Mouse (Mus musculus) liver, postnatal 0 days (tissue): ENCODE results near the gene Fkbp10. TPM values are rescaled to one million over a fixed set of nuclear protein-coding genes. Genes with fewer than 3 reads are reported as not detected.

ENCODE experiments used
- ATAC-seq: fragments of 200-750 bp; cut with Nextera tagmentation; 2 replicates; pipeline ENCODE4 v1.8.0; 2017; ENCODE audit warnings: mild to moderate bottlenecking, moderate library complexity
- DNase-seq: peaks from one replicate; pipeline ENCODE4 v3.0.0-alpha.2; 2016
- H3K27ac ChIP-seq: fragments of 300-500 bp; sonication (generic); 2 replicates; pipeline ENCODE4 v1.5.1; 2014; ENCODE audit warnings: antibody characterized with exemption, moderate library complexity, mild to moderate bottlenecking, low read depth
- H3K27me3 ChIP-seq: fragments of 300-500 bp; sonication (generic); 2 replicates; pipeline ENCODE4 v1.6.1; 2014; ENCODE audit warnings: low read length, control low read depth, mixed read lengths; ENCODE audit not compliant: insufficient read depth
- H3K36me3 ChIP-seq: fragments of 300-500 bp; sonication (generic); replicated peaks from 2 replicates; pipeline ENCODE4 v1.6.1; 2014; ENCODE audit warnings: mild to moderate bottlenecking, control low read depth, low read length, moderate library complexity, mixed read lengths; ENCODE audit not compliant: insufficient read depth
- H3K4me1 ChIP-seq: fragments of 300-500 bp; sonication (generic); 2 replicates; pipeline ENCODE4 v1.6.1; 2014; ENCODE audit warnings: antibody characterized with exemption, mild to moderate bottlenecking, control low read depth; ENCODE audit not compliant: insufficient read depth
- H3K4me2 ChIP-seq: fragments of 300-500 bp; sonication (generic); 2 replicates; pipeline ENCODE4 v1.6.1; 2014; ENCODE audit warnings: low read depth, mild to moderate bottlenecking, low read length, moderate library complexity, mixed read lengths
- H3K4me3 ChIP-seq: fragments of 300-500 bp; sonication (generic); 2 replicates; pipeline ENCODE4 v1.5.1; 2014; ENCODE audit warnings: low read depth, low read length
- H3K9ac ChIP-seq: fragments of 300-500 bp; sonication (generic); replicated peaks from 2 replicates; pipeline ENCODE4 v1.6.1; 2014; ENCODE audit warnings: mild to moderate bottlenecking, moderate library complexity
- H3K9me3 ChIP-seq: fragments of 300-500 bp; sonication (generic); 2 replicates; pipeline ENCODE4 v1.6.1; 2016; ENCODE audit warnings: mild to moderate bottlenecking, control low read depth, low read length, mixed read lengths
- CTCF ChIP-seq: sonication (generic); IDR thresholded peaks from 2 replicates; pipeline ENCODE4 v1.5.1; 2016; ENCODE audit warnings: antibody characterized with exemption, low read depth
- EP300 ChIP-seq: IDR thresholded peaks from 2 replicates; pipeline ENCODE4 v1.6.1; 2016; ENCODE audit warnings: antibody characterized with exemption, low read depth, mild to moderate bottlenecking
- WGBS: fragments of 180-500 bp; shearing (Covaris S2); extraction: QIAGEN DNeasy Blood & Tissue Kit; methylation state at CpG from one replicate; pipeline ENCODE4 v1.1.7; 2014; ENCODE audit not compliant: insufficient replicate concordance; 5-methylcytosine and 5-hydroxymethylcytosine counted together
- polyA plus RNA-seq: library from polyadenylated mRNA; unstranded; fragments of >200 nt; fragmentation: Nextera tagmentation; extraction: Ambion mirVana; gene quantifications from 2 replicates; pipeline ENCODE4 v1.2.1, GENCODE M21; 2015

Gene Fkbp10
- polyA plus RNA-seq, 1 experiment from 2014 or later: 9.0 TPM

DNA sequence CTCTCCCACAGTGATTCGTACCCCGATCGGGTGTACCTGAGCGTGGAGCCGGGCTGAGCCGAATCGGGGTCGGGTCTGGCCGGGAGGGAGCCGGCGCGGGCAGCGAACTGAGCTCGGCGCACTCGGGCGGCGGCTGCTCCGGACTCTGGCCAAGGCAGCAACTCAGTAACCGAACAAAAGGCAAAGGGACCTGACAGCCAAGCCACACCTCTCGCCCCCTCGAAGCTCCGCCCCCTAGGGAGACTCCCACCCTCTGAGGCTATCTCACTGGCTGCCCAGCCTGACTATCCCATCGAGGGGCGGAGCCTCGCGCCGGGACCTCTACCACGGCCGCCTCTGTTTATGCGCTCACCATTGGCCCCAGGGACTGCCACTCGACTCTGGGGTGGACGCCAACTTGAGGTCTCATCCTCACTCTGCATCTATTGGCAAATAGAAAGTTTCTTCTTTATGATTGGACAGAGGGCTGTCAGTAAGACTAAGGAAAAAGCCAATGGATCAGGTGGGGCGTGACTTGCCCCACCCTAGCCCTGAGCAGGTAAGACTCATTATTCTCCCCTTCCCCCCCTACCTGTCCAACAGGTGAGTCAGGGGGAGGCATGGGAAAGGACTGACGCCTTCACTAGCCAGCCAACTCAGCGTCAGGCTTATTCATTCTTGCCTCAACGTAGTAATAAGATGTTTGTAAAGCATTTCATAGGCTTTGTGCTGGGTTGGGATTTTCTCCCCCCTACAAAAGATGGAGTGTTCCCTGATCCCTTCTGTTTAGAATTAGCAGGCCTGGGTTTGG lies 17.7 kb upstream of the Fkbp10 start, which contains the start of gene Jup:
Gene Jup (minus strand): TSS at position 164 of the 790 bp plus-strand sequence.
- ATAC-seq (peak; percentile 97), DNase-seq (peak; percentile 97)
- 2% methylated on average over 37 of the region's 37 CpGs for WGBS
- Histone ChIP-seq H3K4me2 (peak within 1 kb of the TSS; percentile 66), H3K36me3 (no peaks in the 10 kb centered on the region), H3K4me3 (peak within 1 kb of the TSS; percentile 70), H3K9ac (peak within 1 kb of the TSS; percentile 80), H3K27me3 (no peaks in the 10 kb centered on the region), H3K27ac (peak within 1 kb of the TSS; percentile 98), H3K9me3 (no peaks in the 10 kb centered on the region), H3K4me1 (peaks cover 37% of the 10 kb centered on the region)
- TF ChIP-seq EP300 (0 out of 2 replicates have a peak, but pooled peaks have one; percentile 16), CTCF (no peak; the same call in 1 of the 2 replicates)

DNA sequence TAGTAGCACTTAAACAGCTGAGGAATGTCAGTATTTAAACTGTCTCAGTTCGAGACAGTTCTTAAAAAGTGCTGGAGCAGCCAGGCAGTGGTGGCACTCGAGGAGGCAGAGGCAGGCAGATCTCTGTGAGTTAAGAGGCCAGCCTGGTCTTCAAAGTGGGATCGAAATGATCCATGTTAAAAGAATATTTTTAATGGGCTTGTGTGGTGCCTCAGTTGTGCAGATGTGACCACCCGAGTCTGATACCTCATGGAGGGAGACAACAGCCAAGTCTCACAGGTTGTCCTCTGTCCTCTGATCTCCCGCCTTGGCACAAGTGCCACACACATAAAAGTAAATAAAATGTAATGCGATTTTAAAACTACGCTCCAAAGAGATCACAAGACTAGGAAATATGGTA lies 17.0 kb upstream of the Fkbp10 start:
- Histone ChIP-seq H3K36me3 (no peaks in the 10 kb centered on the region), H3K4me2 (no peak overlapping the region), H3K4me1 (peaks cover 34% of the 10 kb centered on the region), H3K27me3 (no peaks in the 10 kb centered on the region), H3K27ac (no peak overlapping the region), H3K9me3 (no peaks in the 10 kb centered on the region), H3K4me3 (no peak overlapping the region), H3K9ac (no peak overlapping the region)
- no peak for TF ChIP-seq CTCF
- WGBS: 88% methylated on average over 7 of the region's 7 CpGs
- DNase-seq: no peak
- ATAC-seq: no peak

DNA sequence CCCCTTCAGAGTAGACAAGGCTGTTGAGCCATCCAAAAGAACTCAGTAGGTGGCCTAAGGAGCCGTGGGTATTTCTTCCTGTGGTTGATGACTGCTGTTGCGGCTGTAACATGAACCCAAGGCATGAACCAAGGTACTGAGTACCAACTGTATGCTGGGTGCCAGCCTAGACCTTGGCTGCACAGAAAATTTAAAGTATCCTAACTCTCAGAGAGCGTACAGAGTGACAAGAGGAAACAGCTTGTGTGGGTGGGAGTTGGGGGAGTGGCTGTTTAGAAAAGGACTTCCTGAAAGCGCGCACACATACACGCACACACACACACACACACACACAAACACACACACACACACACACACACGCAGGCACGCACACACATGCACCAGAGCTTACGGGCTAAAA lies 16.2 kb upstream of the Fkbp10 start:
- no peak overlapping the region for H3K9ac ChIP-seq
- H3K4me2 ChIP-seq: no peak overlapping the region
- no peaks in the 10 kb centered on the region for H3K27me3 ChIP-seq
- H3K4me1 ChIP-seq: peaks cover 28% of the 10 kb centered on the region
- no peak for ATAC-seq
- 44% methylated on average over 9 of the region's 9 CpGs for WGBS
- no peak for DNase-seq
- H3K36me3 ChIP-seq: no peaks in the 10 kb centered on the region
- no peak overlapping the region for H3K4me3 ChIP-seq
- no peak overlapping the region for H3K27ac ChIP-seq
- no peak for TF ChIP-seq CTCF
- no peak for TF ChIP-seq EP300
- H3K9me3 ChIP-seq: no peaks in the 10 kb centered on the region

DNA sequence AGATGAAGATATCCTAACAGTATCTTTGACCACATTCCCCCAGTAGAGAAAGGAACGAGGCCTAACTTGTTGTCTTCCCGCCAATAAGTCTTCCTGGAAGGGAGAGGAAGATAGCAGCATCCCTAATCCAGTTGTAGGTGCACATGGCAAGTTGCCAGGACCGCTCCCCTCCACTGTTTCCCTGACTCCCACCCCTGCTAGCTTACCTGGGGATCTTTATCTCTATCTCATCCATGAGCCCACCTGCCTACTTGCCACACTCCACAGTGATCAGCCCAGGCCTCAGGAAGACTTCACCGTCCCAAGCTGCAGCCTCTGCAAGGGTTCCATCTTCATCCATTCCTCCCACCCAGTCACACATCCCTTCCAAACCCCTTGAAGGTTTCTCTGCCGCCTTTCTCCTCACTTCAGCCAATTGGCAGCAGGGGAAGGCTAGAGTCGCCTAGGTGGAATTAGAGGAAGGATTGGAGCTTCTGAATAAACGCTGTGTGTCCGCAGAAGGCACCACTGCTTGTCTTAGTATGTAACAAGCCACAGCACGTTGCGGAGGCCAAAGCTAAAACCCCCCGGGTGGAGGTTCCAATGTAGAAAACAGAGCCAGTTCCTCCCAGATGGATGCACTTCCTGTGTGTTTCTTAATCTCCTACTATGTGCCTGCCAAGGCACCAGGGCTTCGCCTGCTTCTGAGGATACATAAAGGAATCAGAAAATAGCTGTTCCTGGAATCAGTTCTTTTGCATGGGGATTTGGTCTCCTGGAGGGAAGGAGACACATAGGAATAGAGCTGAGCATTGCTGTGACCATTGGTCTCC lies 15.6 kb upstream of the Fkbp10 start:
- Histone ChIP-seq H3K4me2 (no peak overlapping the region), H3K27me3 (no peaks in the 10 kb centered on the region), H3K9ac (no peak overlapping the region), H3K36me3 (no peaks in the 10 kb centered on the region), H3K9me3 (no peaks in the 10 kb centered on the region), H3K27ac (no peak overlapping the region), H3K4me1 (peaks cover 21% of the 10 kb centered on the region), H3K4me3 (no peak overlapping the region)
- ATAC-seq: no peak
- 70% methylated on average over 12 of the region's 12 CpGs for WGBS
- DNase-seq: no peak
- TF ChIP-seq CTCF (no peak), EP300 (no peak)

DNA sequence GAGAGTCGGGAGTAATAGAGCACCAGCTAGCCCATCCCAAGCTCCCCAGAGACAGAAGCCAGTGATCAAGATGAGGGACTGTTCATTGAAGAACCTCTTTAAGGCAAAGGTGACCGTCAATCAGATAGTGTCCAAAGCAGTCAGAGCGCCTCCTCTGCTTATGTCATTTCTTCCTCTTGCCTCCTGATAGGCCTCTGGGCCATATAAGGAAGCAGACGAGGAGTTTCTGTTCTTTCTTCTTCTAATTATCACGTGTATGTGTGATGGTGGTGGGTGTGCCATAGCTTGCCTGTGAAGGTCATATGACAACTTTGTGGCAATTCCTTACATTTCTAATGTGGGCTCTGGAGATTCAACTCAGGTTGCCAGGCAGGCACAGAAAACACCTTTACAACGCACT lies 14.7 kb upstream of the Fkbp10 start:
- DNase-seq: no peak
- WGBS: 49% methylated on average over 6 of the region's 6 CpGs
- H3K4me3 ChIP-seq: no peak overlapping the region
- no peak overlapping the region for H3K27ac ChIP-seq
- H3K36me3 ChIP-seq: no peaks in the 10 kb centered on the region
- H3K9me3 ChIP-seq: no peaks in the 10 kb centered on the region
- no peak for ATAC-seq
- TF ChIP-seq EP300 (no peak), CTCF (no peak)
- no peak overlapping the region for H3K9ac ChIP-seq
- H3K27me3 ChIP-seq: no peaks in the 10 kb centered on the region
- H3K4me1 ChIP-seq: peaks cover 12% of the 10 kb centered on the region
- H3K4me2 ChIP-seq: no peak overlapping the region

DNA sequence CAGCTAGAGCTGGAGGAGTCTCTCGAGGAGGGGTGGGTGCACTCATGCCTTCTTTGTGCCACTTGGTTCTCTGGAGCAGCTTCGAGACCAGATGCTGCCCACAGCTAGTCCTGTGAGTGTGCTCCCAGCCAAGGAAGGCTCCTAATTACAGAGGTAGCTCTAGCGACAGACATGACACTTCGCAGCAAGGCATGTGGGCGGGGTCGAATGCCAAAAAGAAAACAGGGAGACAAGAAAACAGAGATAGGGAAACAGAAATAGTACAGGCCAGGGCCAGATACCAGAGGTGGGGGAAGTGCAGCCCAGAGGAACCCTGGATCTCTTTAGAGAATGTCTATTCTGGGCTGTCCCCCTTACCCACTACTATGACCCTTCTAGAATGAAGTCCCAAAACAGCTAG lies 13.3 kb upstream of the Fkbp10 start:
- DNase-seq: no peak
- Histone ChIP-seq H3K4me2 (no peak overlapping the region), H3K9ac (no peak overlapping the region)

More for the DNA sequence above, 13.3 kb upstream of the Fkbp10 start:
- 22% methylated on average over 6 of the region's 6 CpGs for WGBS
- ATAC-seq: no peak
- H3K36me3 ChIP-seq: no peaks in the 10 kb centered on the region
- TF ChIP-seq EP300 (no peak), CTCF (no peak)
- no peak overlapping the region for H3K4me3 ChIP-seq
- H3K27ac ChIP-seq: no peak overlapping the region
- no peaks in the 10 kb centered on the region for H3K9me3 ChIP-seq
- H3K27me3 ChIP-seq: no peaks in the 10 kb centered on the region
- peaks cover 7% of the 10 kb centered on the region for H3K4me1 ChIP-seq
